Mouse (Mus musculus) embryonic facial prominence, embryonic 14.5 days (tissue): ENCODE measurements around the gene Prr12. TPM values are rescaled to one million over a fixed set of nuclear protein-coding genes. Genes with fewer than 3 reads are reported as not detected.
A peak's percentile ranks its signal among the peaks of the same experiment; 100 is the strongest.

Experiments used
- ATAC-seq: fragments of 200-750 bp; cut with Nextera tagmentation; 2 replicates; pipeline ENCODE4 v1.8.0; 2017; ENCODE audit warnings: low read depth, moderate number of reproducible peaks, moderate TSS enrichment
- DNase-seq: peaks from one replicate; pipeline ENCODE4 v3.0.0-alpha.2; 2015; ENCODE audit warnings: low spot score
- H3K27ac ChIP-seq: fragments of 300-500 bp; sonication (generic); replicated peaks from 2 replicates; pipeline ENCODE4 v1.5.1; 2014; ENCODE audit warnings: low read depth, mild to moderate bottlenecking, low read length, moderate library complexity
- H3K27me3 ChIP-seq: fragments of 300-500 bp; sonication (generic); replicated peaks from 2 replicates; pipeline ENCODE4 v1.6.1; 2014; ENCODE audit warnings: low read length; ENCODE audit not compliant: control insufficient read depth, insufficient read depth
- H3K36me3 ChIP-seq: fragments of 300-500 bp; sonication (generic); 2 replicates; pipeline ENCODE4 v1.6.1; 2014; ENCODE audit warnings: low read length, mixed read lengths; ENCODE audit not compliant: control insufficient read depth, insufficient read depth
- H3K4me1 ChIP-seq: fragments of 300-500 bp; sonication (generic); 2 replicates; pipeline ENCODE4 v1.6.1; 2014; ENCODE audit warnings: antibody characterized with exemption, low read length; ENCODE audit not compliant: control insufficient read depth, insufficient read depth
- H3K4me2 ChIP-seq: fragments of 300-500 bp; sonication (generic); 2 replicates; pipeline ENCODE4 v1.6.1; 2014; ENCODE audit warnings: low read depth, mild to moderate bottlenecking, low read length, moderate library complexity, mixed read lengths
- H3K4me3 ChIP-seq: fragments of 300-500 bp; sonication (generic); 2 replicates; pipeline ENCODE4 v1.5.1; 2014; ENCODE audit warnings: low read depth, mild to moderate bottlenecking, low read length
- H3K9ac ChIP-seq: fragments of 300-500 bp; sonication (generic); 2 replicates; pipeline ENCODE4 v1.6.1; 2014; ENCODE audit warnings: low read depth, mild to moderate bottlenecking, low read length, moderate library complexity, mixed read lengths
- H3K9me3 ChIP-seq: fragments of 300-500 bp; sonication (generic); 2 replicates; pipeline ENCODE4 v1.6.1; 2016; ENCODE audit warnings: low read length; ENCODE audit not compliant: control insufficient read depth
- WGBS: fragments of 180-500 bp; shearing (Covaris S2); extraction: QIAGEN DNeasy Blood & Tissue Kit; methylation state at CpG from one replicate; pipeline ENCODE4 v1.1.7; 2014; 5-methylcytosine and 5-hydroxymethylcytosine counted together
- polyA plus RNA-seq: library from polyadenylated mRNA; unstranded; fragments of >200 nt; fragmentation: Nextera tagmentation; extraction: Ambion mirVana; gene quantifications from 2 replicates; pipeline ENCODE4 v1.2.1, GENCODE M21; 2014

Gene Prr12
- polyA plus RNA-seq, 1 experiment from 2014 or later = 12.8 TPM

- Histone ChIP-seq H3K4me3 (peak overlapping the region; percentile 63), H3K9ac (peak overlapping the region; percentile 87), H3K9me3 (no peaks in the 10 kb centered on the region), H3K27ac (peak overlapping the region; percentile 90), H3K4me2 (peak overlapping the region; percentile 95), H3K27me3 (no peaks in the 10 kb centered on the region), H3K36me3 (peaks cover 66% of the 10 kb centered on the region), H3K4me1 (peaks cover 11% of the 10 kb centered on the region)
- ATAC-seq (0 out of 2 replicates have a peak, but pooled peaks have one; percentile 0), DNase-seq (no peak)
- 1% methylated on average over 15 of the region's 15 CpGs for WGBS
Measured at GRCm38 (mm10) chr7:44997940-44998428, 54.7 kb downstream of the Prr12 start.

- Histone ChIP-seq H3K27ac (peak within 1 kb of the TSS; percentile 90), H3K9ac (peak within 1 kb of the TSS; percentile 87), H3K4me2 (peak within 1 kb of the TSS; percentile 95), H3K9me3 (no peaks in the 10 kb centered on the region), H3K4me1 (peaks cover 11% of the 10 kb centered on the region), H3K27me3 (no peaks in the 10 kb centered on the region), H3K36me3 (peaks cover 66% of the 10 kb centered on the region), H3K4me3 (peak within 1 kb of the TSS; percentile 63)
- DNase-seq (peak; percentile 99), ATAC-seq (peak; percentile 93)
- 0% methylated on average over 41 of the region's 43 CpGs for WGBS
Measured at GRCm38 (mm10) chr7:44997231-44997939, 55.3 kb downstream of the Prr12 start, which contains the start of gene Irf3. Irf3 (plus strand) TSS chr7:44997648.

- H3K9me3 ChIP-seq = no peaks in the 10 kb centered on the region
- peak overlapping the region; percentile 87 for H3K9ac ChIP-seq
- no peak for DNase-seq
- peak overlapping the region; percentile 63 for H3K4me3 ChIP-seq
- H3K4me1 ChIP-seq = peaks cover 11% of the 10 kb centered on the region
- peak overlapping the region; percentile 95 for H3K4me2 ChIP-seq
- 17% methylated on average over 10 of the region's 10 CpGs for WGBS
- no peak for ATAC-seq
- peaks cover 66% of the 10 kb centered on the region for H3K36me3 ChIP-seq
- peak overlapping the region; percentile 90 for H3K27ac ChIP-seq
- H3K27me3 ChIP-seq = no peaks in the 10 kb centered on the region
Measured at GRCm38 (mm10) chr7:44996672-44997071, 56.0 kb downstream of the Prr12 start.

GRCm38 (mm10) chr7:44986879-44987718 is 65.6 kb downstream of the Prr12 start:
- ATAC-seq (peak; percentile 16), DNase-seq (no peak)
- Histone ChIP-seq H3K27me3 (no peaks in the 10 kb centered on the region), H3K36me3 (peaks cover 49% of the 10 kb centered on the region), H3K9ac (peak overlapping the region; percentile 77), H3K4me3 (peak overlapping the region; percentile 94), H3K9me3 (no peaks in the 10 kb centered on the region), H3K4me2 (peak overlapping the region; percentile 75), H3K4me1 (peaks cover 19% of the 10 kb centered on the region), H3K27ac (peak overlapping the region; percentile 95)
- WGBS = under 1% methylated on average over 29 of the region's 29 CpGs

DNA sequence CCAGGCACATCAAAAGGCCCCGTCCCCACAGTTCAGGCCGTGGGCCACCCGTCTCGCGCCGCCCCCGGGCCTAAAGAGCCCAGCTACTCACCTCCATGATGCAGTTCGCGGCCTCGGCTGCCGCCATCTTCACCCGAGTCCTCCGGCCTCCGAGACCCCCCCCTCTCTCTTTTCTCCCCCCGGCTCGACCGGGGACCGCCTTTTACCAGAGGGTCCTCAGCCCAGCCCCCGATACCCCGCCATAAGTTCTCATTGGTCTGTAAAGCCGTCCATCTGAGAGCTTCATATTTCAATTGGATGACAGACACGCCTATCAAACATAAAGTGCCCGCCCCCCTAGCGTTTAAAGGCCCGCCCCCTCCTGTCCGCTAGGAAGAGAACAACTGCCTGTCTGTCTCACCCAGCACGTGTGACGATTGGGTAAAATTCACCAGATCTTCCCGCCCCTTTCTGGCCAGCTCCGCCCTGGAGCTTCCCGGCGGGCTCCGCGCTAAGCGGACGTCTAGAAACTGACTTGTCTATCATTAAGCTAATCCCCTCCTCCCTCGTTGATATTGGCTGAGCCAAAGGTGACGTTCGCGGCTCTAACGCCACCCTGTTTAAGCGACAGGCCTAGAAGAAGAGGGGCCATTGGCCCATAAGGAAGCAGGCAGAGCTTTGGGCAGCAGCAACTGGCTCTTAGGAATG is 66.3 kb downstream of the Prr12 start, which contains the start of gene Prmt1:
Prmt1 (minus strand) TSS at position 377 of the 687 bp plus-strand sequence.
- peak within 1 kb of the TSS; percentile 96 for H3K9ac ChIP-seq
- H3K9me3 ChIP-seq = no peaks in the 10 kb centered on the region
- WGBS = under 1% methylated on average over 37 of the region's 42 CpGs
- peak within 1 kb of the TSS; percentile 94 for H3K4me3 ChIP-seq
- H3K4me2 ChIP-seq = peak within 1 kb of the TSS; percentile 75
- no peaks in the 10 kb centered on the region for H3K27me3 ChIP-seq
- peaks cover 49% of the 10 kb centered on the region for H3K36me3 ChIP-seq
- DNase-seq (peak; percentile 100), ATAC-seq (peak; percentile 96)
- H3K4me1 ChIP-seq = peaks cover 19% of the 10 kb centered on the region
- H3K27ac ChIP-seq = peak within 1 kb of the TSS; percentile 95

DNA sequence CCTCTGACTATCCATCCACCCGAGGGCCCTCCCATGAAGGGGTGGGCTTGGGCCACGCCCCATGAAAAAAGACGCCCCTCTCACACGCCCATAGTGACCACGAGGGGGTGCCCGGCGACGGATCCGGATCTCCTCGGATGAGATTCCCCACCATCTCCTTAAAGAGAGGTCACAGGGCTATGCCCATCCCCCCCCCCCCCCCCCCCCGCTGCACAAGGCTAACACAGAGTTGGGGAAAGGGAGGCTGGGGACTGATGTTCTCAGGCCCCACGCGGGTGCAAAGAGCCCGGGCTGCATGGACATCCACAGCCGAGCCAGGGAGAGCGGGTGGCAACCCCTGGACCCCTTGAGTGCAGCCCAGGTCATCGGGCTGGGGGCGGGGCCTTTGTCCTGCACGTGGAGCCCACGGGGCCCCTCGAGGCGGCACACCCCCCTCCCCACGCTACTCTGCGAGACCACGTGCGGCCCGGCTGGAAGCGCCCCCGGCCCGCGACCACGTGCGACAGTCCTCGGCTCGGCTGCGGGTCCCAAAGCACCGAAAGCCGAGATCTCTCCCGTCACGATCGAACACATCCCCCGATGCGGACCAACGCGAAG is 67.0 kb downstream of the Prr12 start:
- WGBS = under 1% methylated on average over 22 of the region's 45 CpGs
- Histone ChIP-seq H3K4me1 (peaks cover 19% of the 10 kb centered on the region), H3K27me3 (no peaks in the 10 kb centered on the region), H3K4me2 (peak overlapping the region; percentile 54), H3K9ac (peak overlapping the region; percentile 96), H3K9me3 (no peaks in the 10 kb centered on the region), H3K36me3 (peaks cover 49% of the 10 kb centered on the region), H3K27ac (peak overlapping the region; percentile 95), H3K4me3 (peak overlapping the region; percentile 94)
- ATAC-seq = no peak
- DNase-seq = peak; percentile 84

DNA sequence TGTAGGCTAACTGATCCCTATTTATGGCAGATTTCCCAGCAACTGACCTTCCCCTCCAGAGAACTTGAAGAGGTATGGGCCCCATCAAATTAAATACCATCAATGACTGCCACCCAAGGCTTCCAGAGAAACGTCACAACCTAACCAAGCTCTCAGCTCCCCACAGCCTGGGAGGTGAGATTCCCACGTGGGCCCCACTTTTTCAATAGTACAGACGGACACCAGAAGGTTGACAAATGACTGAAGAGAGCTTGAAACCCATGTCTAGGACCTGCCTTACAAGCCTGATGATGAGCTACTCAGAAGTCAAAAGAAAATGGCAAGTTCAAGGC is 67.9 kb downstream of the Prr12 start:
- H3K9ac ChIP-seq = peak overlapping the region; percentile 96; the same call in 1 of the 2 replicates

More for the DNA sequence above, 67.9 kb downstream of the Prr12 start:
- no peak overlapping the region; the same call in 1 of the 2 replicates for H3K27ac ChIP-seq
- H3K4me2 ChIP-seq = peak overlapping the region; percentile 54
- no peaks in the 10 kb centered on the region for H3K27me3 ChIP-seq
- no peaks in the 10 kb centered on the region for H3K9me3 ChIP-seq
- H3K36me3 ChIP-seq = peaks cover 50% of the 10 kb centered on the region
- 37% methylated on average over 3 of the region's 3 CpGs for WGBS
- peak overlapping the region; percentile 94 for H3K4me3 ChIP-seq
- DNase-seq = no peak
- H3K4me1 ChIP-seq = peaks cover 19% of the 10 kb centered on the region
- no peak for ATAC-seq
